Mouse (Mus musculus) embryonic fibroblast, embryonic 13.5 days (primary cell): ENCODE measurements around the gene Chic1. TPM values are rescaled to one million over a fixed set of nuclear protein-coding genes. Genes with fewer than 3 reads are reported as not detected.

Source experiments
- H3K27ac ChIP-seq: 2 replicates; pipeline ENCODE4 v1.5.1; 2012; ENCODE audit warnings: low read length, control low read depth, inconsistent platforms; ENCODE audit not compliant: insufficient read depth
- H3K4me1 ChIP-seq: 2 replicates; pipeline ENCODE4 v1.6.1; 2011; ENCODE audit warnings: low read length; ENCODE audit not compliant: control insufficient read depth, insufficient read depth
- H3K4me3 ChIP-seq: 2 replicates; pipeline ENCODE4 v1.5.1; 2011; ENCODE audit warnings: mild to moderate bottlenecking, control low read depth, low read length; ENCODE audit not compliant: insufficient read depth
- CTCF ChIP-seq: IDR thresholded peaks from 2 replicates; pipeline ENCODE4 v1.5.1; 2011; ENCODE audit warnings: mild to moderate bottlenecking, control low read depth, low read length, moderate library complexity, borderline replicate concordance; ENCODE audit not compliant: insufficient read depth
- POLR2A ChIP-seq: IDR thresholded peaks from 2 replicates; pipeline ENCODE4 v1.6.1; 2011; ENCODE audit warnings: low read depth, mild to moderate bottlenecking, control low read depth, low read length, moderate library complexity
- polyA plus RNA-seq: library from polyadenylated mRNA; stranded (reverse); fragments of >200 nt; gene quantifications from 2 replicates; pipeline ENCODE4 v1.2.4, GENCODE M21; 2011; ENCODE audit warnings: low read depth; ENCODE audit not compliant: missing spikeins, insufficient read length

Chic1 gene
- polyA plus RNA-seq, 1 experiment: 3.8 TPM

- Histone ChIP-seq H3K4me3 (peak overlapping the region; percentile 96), H3K27ac (no peak overlapping the region), H3K4me1 (no peaks in the 10 kb centered on the region)
- TF ChIP-seq CTCF (no peak), POLR2A (no peak)
Measured at GRCm38 (mm10) chrX:103356761-103357236, 523 bp downstream of the Chic1 start.

- Histone ChIP-seq H3K4me1 (no peaks in the 10 kb centered on the region), H3K27ac (no peak overlapping the region), H3K4me3 (no peak overlapping the region)
- TF ChIP-seq POLR2A: no peak
Measured at GRCm38 (mm10) chrX:103366201-103366600, 9.9 kb downstream of the Chic1 start.

GRCm38 (mm10) chrX:103368650-103369049 is 12.4 kb downstream of the Chic1 start:
- Histone ChIP-seq H3K4me3 (no peak overlapping the region), H3K4me1 (no peaks in the 10 kb centered on the region)
- no peak for TF ChIP-seq CTCF
- no peak for TF ChIP-seq POLR2A

GRCm38 (mm10) chrX:103371221-103371620 is 14.9 kb downstream of the Chic1 start:
- no peak overlapping the region for H3K4me3 ChIP-seq
- H3K27ac ChIP-seq: no peak overlapping the region
- TF ChIP-seq CTCF (no peak), POLR2A (no peak)
- no peaks in the 10 kb centered on the region for H3K4me1 ChIP-seq

More at GRCm38 (mm10) chrX:103368650-103369049, 12.4 kb downstream of the Chic1 start:
- H3K27ac ChIP-seq: no peak overlapping the region

- Histone ChIP-seq H3K27ac (no peak overlapping the region), H3K4me1 (no peaks in the 10 kb centered on the region), H3K4me3 (no peak overlapping the region)
- no peak for TF ChIP-seq CTCF
- TF ChIP-seq POLR2A: no peak
Measured at GRCm38 (mm10) chrX:103371627-103372026, 15.4 kb downstream of the Chic1 start.

- Histone ChIP-seq H3K27ac (no peak overlapping the region), H3K4me1 (no peaks in the 10 kb centered on the region), H3K4me3 (no peak overlapping the region)
- TF ChIP-seq CTCF: peak; percentile 39; the same call in 1 of the 2 replicates
- no peak for TF ChIP-seq POLR2A
Measured at GRCm38 (mm10) chrX:103374250-103374649, 18.0 kb downstream of the Chic1 start.

GRCm38 (mm10) chrX:103384528-103384927 is 28.3 kb downstream of the Chic1 start:
- H3K27ac ChIP-seq: no peak overlapping the region

GRCm38 (mm10) chrX:103388131-103388530 is 31.9 kb downstream of the Chic1 start:
- Histone ChIP-seq H3K4me3 (no peak overlapping the region), H3K27ac (no peak overlapping the region), H3K4me1 (no peaks in the 10 kb centered on the region)
- TF ChIP-seq POLR2A: no peak

More at GRCm38 (mm10) chrX:103384528-103384927, 28.3 kb downstream of the Chic1 start:
- Histone ChIP-seq H3K4me1 (no peaks in the 10 kb centered on the region), H3K4me3 (no peak overlapping the region)
- TF ChIP-seq POLR2A (no peak), CTCF (no peak)

GRCm38 (mm10) chrX:103393841-103394240 is 37.6 kb downstream of the Chic1 start:
- Histone ChIP-seq H3K4me1 (no peaks in the 10 kb centered on the region), H3K4me3 (no peak overlapping the region), H3K27ac (no peak overlapping the region)
- TF ChIP-seq POLR2A (no peak), CTCF (no peak)

- TF ChIP-seq POLR2A (no peak), CTCF (no peak)
Measured at GRCm38 (mm10) chrX:103405021-103405420, 48.7 kb downstream of the Chic1 start.

GRCm38 (mm10) chrX:103414167-103414566 is 57.9 kb downstream of the Chic1 start, which contains the start of gene Tsx:
TSS of gene Tsx (plus strand) at chrX:103414467.
- Histone ChIP-seq H3K4me3 (no peak within 1 kb of the TSS), H3K4me1 (no peaks in the 10 kb centered on the region), H3K27ac (no peak within 1 kb of the TSS)
- TF ChIP-seq CTCF (no peak), POLR2A (no peak)

More at GRCm38 (mm10) chrX:103405021-103405420, 48.7 kb downstream of the Chic1 start:
- H3K4me3 ChIP-seq: no peak overlapping the region
- H3K27ac ChIP-seq: no peak overlapping the region
- H3K4me1 ChIP-seq: no peaks in the 10 kb centered on the region

GRCm38 (mm10) chrX:103421710-103422109 is 65.4 kb downstream of the Chic1 start, which contains the start of gene Gm26992:
TSS of gene Gm26992 (plus strand) at chrX:103422010.
- TF ChIP-seq CTCF (no peak), POLR2A (no peak)
- H3K27ac ChIP-seq: no peak within 1 kb of the TSS

More at GRCm38 (mm10) chrX:103421710-103422109, 65.4 kb downstream of the Chic1 start, which contains the start of gene Gm26992:
- Histone ChIP-seq H3K4me3 (no peak within 1 kb of the TSS), H3K4me1 (no peaks in the 10 kb centered on the region)
